Mouse (Mus musculus): ENCODE measurements around the gene Lgals3bp.

Gene Lgals3bp

DNA sequence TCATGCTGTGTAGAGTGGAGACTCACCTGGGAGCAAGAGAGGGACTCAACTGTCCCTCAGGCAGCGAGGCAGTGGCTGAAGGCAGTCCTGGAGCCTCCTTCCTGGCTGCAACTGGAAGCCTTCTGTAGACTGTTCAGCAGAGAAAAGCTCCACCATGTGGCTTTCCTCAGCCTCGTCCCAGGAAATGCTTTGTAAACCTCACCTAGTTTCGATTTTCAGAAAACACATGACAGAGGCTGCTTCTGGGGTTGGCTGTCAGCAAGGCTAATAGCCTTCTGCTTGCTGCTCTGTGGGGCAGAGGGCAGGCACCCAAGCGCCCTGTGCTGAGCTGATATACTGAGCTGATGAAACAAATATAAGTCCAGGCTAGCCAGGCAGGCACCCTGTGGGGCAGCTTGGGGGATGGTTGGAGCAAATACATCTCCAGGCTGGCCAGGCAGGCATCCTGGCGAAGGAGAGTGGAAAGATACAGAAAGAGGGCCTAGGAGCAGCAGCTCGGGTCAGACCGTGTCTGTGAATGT, at the start of gene Lgals3bp:
Lgals3bp (minus strand) TSS at position 333 of the 521 bp plus-strand sequence.
- in situ Hi-C loops (cut with MboI, MseI), result no loop called here

DNA sequence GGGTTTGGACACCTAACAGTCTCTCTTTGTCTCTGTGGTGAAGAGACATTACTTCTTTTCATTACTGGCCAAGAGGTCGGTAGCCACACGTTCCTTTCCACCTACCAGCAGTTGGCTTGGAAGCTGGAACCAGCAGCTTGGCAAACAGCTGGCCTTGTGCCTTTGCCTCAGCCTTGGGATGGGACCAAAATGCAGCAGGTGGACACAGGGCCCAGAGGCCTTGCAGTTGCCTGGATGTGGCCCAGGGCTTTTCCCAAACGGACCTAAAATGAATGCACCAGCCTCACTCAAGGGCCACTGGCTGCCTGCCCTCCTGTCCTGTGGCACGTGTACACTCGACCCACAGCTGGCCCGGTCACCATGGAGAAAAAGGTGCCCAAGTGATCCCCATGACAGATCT, 49.3 kb upstream of the Lgals3bp start:
- in situ Hi-C loops (cut with MboI, MseI), result no loop called here

DNA sequence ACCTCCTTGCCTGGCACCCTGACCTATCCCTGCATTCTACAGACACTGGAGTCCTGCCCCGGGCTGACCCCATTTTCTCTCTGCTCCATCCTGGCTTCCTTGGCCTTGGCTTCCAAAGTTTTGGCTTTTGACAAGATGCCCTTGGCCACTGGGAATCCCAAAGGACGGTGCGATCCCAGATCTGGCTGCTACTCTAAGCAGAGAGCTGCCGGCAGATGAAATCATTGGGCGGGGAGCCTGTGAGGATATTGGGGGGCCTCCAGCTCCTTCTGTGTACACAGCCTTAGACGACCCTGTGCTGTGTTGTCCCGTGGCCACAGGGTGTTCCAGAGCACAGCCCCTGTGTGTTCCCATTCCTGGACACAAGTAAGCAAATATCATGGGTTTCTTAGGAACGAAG, 46.5 kb upstream of the Lgals3bp start:
- in situ Hi-C loops (cut with MboI, MseI), result loop anchor here (5.0 to 10.0 kb wide), 3 partner anchors 34 to 524 kb away; no protein-coding TSS in a partner anchor

DNA sequence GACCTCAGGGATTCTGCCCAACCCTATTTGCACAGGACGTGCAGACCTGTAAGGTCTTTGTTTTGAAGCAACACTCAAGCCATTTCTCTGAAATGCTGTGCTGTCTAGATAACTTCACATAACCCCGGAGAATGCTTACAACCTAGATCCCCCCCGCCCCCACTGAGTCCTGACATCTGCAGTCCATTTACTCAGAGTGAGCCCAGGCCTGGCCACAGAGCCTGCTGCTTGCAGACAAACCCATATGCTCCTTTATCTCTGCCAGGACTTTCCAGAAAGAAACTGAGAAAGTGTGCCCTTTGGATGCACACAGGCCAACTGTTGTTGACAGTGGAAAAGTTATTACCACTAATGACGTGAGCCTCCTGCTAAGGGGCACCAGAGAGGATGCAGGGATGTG, 45.5 kb upstream of the Lgals3bp start:
- in situ Hi-C loops (cut with MboI, MseI), result loop anchor here (5.0 to 10.0 kb wide), 3 partner anchors 35 to 523 kb away; no protein-coding TSS in a partner anchor

DNA sequence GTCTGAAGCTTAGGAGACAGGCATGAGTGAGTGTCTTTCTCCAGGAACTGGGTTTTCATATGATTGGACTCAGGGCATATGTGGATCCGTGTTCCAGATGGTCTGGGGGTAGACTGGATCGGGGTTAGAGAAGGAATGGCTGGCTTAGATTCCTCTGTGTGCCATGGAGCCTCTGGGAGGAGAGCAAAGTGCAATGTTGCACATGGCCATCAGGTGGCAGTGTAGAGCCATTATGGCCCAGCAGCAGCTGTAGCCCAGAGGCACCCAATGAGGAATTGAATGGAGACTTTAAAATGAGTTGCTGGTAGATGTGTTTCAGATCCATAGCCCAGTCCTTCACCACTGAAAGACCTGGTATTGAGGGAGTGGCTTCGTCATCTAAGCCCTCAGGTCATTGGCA, 44.0 kb upstream of the Lgals3bp start:
- in situ Hi-C loops (cut with MboI, MseI), result loop anchor here (5.0 to 10.0 kb wide), 3 partner anchors 36 to 521 kb away; no protein-coding TSS in a partner anchor

DNA sequence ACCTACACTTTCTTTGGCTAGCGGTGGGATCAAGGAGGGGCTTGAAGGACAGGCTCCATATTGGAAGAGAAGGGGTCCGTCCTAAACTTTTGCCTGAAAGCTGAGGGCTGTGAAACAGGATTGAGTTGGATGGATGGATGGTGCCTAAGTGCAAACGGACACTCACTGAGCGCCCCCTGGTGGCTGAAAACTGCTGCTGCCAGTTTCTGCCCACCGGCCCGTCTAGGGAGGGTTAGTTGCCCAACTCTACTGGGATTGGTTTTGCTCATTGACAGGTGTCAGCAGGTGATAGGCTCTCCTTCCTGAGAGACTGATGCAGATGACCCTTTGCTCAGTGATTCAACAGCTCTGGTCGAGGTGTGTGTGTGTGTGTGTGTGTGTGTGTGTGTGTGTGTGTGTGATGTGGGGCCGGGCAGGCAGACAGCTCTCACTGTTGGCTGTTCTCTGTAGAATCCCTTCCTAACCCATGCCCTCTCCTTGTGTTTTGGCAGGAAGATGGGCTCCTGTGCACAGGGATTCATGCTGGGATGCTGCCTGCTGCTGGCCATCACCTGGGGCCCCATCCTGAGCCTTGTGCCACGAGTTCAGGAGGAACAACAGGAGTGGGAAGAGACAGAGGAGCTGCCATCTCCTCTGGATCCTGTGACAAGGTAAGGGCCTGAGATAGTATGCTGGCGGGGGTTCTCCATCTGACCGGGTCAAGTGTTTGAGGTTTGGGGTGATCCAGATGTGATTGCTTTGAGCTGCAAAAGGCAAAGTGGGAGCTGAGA, 41.5 kb upstream of the Lgals3bp start:
- in situ Hi-C loops (cut with MboI, MseI), result loop anchor here in 1 of 2 experiments (10.0 kb wide), 1 partner anchor 519 kb away; no protein-coding TSS in a partner anchor

DNA sequence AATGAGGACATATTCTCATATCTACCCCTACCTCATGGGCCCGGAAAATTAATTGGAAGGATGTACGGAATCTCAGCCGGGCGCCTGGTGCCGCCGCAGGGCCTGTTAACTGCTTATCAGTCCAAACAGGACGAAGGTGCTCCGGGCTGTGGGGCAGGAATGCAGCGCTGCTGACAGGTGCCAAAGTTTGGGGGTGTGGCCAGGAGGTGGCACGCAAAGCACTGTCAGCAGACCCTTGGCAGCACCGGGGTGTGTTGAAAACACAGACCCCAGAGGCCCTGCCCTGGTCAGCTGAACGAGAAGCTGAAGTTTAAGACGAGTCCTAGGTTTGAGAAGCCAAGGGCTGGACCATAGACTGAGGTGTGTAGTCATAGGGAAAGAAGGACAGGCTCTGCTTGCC, 40.8 kb upstream of the Lgals3bp start:
- in situ Hi-C loops (cut with MboI, MseI), result loop anchor here in 1 of 2 experiments (10.0 kb wide), 1 partner anchor 518 kb away; no protein-coding TSS in a partner anchor

DNA sequence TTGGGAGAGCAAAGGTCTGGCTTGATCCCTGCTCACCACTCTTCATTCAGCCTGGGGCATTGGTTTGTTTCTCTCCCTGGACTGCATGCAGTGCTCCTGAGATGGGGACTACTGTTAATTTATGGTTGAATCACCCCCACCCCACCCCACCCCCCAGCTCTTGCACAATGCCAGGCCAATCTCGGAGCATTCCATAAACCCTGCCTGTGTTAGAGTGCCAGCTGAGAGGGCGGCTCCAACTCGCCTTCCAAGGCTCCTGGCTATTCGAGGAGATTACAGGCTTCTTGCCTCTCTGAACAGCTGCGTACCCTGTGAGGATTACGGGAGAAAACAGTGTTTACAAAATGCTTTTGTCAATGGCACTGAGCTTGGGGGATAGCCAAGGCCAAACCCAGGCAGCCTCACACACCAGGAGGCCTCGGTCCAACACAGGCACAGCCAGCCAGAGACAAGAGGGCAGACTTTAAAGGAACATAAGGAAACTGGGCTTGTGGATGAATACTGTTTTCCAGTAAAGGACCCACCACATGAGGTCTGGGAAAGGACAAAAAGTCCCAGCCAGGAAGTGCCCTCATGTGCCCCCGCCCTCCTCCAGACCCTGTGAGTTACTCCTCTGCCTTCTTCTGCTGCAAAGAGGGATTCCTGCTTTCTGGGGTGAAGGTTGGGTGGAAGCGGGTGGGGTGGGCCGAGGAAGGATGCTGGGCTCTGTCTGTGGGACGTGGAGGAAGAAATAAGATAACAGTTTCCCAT, 36.9 kb upstream of the Lgals3bp start:
- in situ Hi-C loops (cut with MboI, MseI), result no loop called here

DNA sequence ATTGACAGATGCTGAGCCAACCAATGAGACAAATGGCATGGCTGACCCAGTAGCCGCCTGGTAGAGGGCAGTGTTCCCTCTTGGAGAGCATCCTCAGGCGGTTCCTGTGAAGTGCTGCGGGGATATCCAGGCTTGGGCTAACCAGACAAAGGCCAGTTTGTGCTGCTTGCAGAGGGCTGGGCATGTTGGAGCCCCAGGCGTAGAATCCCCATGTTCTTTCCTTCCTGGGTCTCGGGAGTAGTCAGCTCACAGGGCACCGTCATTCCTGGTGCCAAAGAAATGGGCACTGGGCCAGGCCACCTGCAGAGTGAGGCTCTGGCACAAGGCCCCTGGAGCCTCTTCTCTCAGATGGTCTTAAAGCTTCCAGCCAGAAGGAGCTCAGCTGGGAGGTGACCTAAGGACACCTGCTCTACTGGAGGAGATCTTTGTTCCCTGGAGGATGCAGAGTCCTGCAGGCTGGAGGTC, 34.6 kb upstream of the Lgals3bp start:
- in situ Hi-C loops (cut with MboI, MseI), result no loop called here

DNA sequence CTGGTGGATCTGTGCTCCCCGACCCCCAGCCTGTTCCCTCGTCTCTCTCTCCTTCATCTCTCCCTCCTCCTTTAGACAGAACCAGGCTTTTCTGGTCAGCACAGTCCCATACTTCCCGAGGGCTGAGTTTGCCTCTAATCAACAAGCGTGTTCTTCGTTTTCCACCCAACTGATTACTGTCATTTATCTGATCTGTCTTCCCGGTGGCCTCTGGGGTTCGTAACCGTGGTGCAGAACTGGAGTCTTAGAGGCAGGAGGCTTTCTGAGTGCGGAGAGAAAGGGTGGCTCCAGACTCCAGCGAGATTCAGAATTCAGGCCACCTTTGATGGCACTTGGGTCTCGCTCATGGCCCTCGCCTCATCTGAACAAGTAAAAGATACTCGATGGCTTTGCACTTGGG, 32.2 kb upstream of the Lgals3bp start:
- in situ Hi-C loops (cut with MboI, MseI), result no loop called here

DNA sequence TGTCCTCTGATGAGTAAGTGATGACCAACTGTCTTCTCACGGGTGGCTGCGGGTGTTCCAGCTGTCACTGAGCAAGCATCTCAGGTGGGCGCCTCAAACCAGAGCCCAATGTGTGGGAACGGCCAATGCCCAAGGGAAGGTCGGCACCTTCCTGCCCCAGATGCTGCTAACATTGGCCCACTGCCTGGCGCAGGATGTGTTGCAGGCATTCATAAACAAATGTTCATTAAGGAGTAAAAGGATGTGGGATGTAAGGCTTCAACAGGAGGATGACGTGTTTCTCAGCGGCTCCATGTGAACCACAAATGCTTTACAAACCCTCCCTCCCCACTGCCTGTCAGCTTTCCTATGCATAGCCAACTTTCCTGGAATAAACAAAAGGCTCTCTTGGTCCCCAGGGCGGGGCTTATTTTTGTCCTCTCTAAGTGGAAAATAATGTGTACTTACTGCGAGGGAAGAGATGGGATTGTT, 31.5 kb upstream of the Lgals3bp start:
- in situ Hi-C loops (cut with MboI, MseI), result no loop called here

DNA sequence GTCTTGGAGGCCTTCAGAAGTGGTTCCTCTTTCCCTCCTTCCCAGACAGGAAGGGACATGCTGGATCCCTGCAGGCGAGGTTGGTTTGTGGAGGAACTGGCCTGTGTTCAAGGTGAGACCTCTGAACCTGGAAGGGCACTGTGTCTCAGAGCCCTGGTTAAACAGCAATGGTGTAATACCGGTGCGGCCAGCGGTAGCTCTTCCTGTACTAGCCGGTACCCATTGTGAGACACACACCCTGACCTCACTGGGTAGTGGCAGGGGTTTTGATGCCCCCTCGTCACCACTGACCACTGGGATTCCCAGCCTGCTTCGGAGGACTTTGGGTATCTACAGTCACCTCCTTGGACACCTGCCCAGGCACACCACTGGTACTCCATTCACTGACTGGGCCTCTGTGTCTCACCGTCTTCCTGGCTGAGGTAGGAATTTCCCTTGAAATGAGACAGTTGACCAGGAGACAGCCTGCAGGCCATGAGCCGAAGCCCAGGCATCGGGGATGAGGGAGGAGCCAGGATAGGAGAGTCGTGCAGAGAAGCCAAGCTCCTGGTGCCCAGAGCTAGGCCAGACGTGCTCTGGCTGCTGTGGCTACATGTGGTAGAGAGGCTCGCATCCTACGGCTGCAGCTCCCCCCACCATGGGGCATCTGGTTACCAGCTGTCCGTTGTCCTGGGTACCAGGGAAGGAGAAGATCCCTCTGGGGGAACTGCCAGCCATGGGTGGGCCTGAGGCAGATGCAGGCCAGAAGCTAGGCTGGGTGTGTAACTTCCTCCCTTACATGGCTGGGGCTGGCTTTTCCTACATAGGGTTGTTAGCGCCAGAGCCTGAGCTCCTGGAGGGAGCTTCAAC, 29.4 kb upstream of the Lgals3bp start:
- in situ Hi-C loops (cut with MboI, MseI), result no loop called here

DNA sequence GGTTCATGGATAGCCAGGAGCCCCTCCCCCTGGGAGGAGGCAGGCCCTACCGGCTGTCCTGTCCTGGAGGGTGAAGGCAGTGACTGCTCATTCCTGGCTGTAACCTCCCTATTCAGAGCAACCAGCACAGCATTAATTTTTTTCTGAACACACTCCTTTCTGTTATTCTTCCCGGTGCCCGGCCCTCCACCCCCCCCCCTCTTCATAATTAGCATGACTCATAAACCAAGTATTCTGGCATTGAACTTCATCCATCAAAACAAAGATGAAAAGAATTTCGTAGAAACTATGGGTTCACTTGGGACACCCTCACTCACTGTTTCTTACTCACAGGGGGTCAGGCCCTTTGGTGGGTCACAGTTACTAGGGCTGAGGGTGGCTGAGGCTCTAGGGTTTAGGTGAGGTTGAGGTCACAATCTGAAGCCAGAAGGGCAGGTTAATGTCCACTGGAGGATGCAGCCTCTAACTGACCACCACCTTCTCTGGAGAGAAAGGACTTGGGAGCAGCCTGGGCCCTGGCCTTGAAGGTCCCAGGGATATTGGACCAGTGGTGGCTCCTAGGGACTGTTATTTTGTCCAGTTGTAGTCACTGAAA, 28.5 kb upstream of the Lgals3bp start:
- in situ Hi-C loops (cut with MboI, MseI), result no loop called here

DNA sequence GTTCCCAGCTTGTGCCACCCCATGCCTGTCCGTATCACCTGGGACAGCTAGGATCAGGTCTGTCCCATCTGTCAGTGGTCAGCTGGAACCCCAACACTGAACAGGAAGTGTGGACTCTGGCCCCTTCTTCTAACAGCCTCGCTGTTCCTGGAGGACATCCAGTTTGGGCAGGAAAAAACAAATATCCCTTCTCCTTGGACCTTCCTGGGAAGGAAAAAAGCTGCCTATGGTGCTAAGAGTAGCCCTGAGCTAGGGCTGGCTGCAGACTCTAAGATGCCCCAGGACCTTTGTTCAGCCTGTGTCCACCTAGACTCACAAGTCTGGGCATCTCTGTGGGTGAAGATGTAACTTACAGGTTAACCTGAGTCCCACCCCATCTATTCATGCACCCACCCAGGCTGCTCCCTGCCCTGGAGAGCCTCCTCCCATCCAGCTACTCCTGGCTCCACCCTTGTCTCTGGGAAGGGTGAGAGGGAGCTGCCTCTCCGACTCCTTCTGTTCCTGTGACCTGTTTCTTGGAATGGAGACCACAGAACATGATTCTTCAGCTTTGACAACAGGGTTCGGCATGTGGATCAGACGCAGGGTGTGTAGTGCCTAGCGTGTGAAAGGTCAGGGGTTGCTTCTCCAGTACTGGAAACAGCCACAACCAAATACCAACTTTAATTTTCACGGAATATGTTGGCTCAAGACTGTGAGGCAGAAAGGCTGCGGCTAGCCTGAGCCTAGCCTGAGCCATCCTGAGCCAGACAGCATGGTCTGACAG, 27.2 kb upstream of the Lgals3bp start:
- in situ Hi-C loops (cut with MboI, MseI), result no loop called here

DNA sequence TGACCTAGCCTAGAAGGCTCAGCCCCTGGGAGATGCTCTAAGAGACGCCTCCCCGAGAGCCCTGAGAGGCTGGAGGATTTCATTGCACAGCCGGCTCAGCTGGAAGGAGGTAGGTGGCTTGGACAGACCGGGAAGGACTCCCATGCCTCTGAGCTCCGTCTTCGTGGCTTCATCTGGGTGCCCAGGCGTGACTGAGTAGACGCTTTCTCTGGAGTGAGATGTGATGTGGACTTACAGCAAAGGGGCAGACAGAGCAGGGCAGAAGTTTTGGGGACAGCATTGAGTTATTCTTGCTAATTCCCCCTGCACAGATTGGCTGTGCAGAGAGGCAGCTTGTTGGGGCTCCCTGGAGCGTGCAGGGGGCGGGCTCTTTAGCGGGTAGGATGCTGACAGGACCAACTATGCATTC, 26.6 kb upstream of the Lgals3bp start:
- in situ Hi-C loops (cut with MboI, MseI), result no loop called here

DNA sequence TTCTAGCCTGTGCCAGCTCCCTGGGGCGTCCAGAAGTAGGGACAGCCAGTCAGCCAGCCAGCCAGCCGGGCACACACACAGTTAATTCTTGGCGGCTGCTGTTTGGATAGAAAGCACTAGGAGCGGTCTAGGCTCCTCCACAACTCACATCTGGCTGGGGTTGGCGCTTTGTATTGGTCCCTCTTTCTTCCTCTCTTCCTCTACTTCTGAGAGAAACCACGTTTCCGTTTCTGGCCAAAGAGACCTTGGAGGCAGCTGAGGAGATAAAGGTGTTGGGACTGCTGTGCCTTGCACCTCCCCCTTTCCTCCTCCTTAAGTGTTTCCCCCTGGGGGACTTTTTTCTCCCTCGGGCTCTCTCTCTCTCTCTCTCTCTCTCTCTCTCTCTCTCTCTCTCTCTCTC, 26.1 kb upstream of the Lgals3bp start, which contains the start of gene C1qtnf1:
C1qtnf1 (plus strand) TSS at position 218 of the 400 bp plus-strand sequence.
- in situ Hi-C loops (cut with MboI, MseI), result no loop called here

DNA sequence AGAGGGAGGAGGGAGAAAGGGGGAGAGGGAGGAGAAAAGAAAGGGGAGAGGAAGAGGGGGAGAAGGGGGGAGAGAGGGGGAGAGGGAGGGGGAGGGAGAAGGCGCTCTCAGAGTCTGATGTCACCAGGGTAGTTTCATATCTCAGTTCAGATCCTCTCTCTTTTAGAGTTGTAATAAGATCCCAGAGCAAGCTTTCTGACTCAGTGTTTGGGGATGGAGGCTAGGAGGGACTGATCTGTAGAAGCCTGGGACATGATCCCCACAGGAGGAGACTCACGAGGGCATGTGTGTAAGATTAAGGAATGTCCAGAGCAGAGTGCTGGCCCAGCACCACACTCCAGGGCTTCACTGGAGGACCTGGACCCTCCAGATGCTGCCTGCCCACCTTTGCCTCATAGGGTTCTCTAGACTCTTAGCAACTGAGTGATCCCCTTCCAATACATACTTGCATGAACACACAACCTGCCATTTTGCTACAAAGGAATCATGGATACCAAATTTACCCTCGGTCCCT, 25.4 kb upstream of the Lgals3bp start:
- in situ Hi-C loops (cut with MboI, MseI), result no loop called here

DNA sequence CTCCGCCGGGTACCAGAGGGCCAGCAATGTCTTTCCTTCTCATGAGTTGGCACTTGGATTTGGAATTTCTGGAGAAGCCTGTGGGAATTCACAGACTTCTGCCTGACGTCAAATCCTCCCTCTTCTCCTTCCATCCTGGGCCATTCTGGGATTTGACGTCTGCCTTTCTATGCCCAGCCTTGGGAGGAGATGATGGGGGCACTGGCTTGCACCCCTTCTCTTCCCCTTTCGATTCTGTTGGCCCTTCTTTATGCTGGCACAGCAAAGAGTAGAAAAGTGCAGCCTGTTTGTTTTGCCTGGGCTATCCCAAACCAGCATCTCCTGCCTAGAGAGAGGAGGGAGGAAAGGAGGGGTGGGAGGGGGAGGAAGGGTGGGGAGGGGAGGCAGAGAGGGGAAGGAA, 24.9 kb upstream of the Lgals3bp start:
- in situ Hi-C loops (cut with MboI, MseI), result no loop called here

DNA sequence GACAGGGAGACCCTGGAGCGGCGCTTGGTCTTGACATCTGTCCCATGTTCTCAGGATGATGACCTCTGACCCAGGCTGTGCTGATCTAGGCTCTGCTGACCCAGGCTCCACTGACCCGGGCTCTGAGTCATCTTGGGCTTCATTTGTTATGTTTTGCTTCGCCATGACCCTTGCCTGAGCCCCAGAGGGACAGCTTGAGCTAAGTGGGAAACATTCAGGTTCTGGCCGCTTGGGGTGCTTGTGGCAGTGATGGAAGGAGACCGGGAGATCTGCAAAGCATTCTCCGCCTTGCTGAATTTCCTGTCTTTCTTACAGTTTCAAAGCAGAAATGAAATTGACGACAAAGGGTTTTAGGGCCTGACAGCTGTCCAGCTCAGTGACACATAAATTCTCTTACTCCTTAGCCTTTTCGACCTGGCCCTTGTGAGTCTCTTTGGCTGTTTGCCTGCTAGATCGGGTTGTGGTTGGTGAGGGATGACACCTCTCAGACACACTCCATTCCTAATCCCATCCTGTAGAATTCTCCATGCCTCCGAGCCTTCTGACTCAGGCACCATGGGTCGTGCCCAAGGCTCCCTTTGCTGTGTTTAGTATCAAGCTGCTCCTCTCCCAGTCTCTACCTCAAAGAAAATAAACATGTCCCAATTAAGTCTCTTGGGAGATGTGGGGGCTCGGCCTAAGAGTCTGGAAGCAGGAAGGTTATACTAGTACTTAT, 22.9 kb upstream of the Lgals3bp start:
- in situ Hi-C loops (cut with MboI, MseI), result no loop called here

All from T-helper 17 cell (primary cell).